Mouse (Mus musculus) cerebellum, adult (tissue): ENCODE results near the gene Slc26a1.

Experiments
- ATAC-seq: cut with Nextera tagmentation; 2 replicates; pipeline ENCODE4 v1.9.2; 2017; ENCODE audit warnings: mild to moderate bottlenecking, moderate library complexity, mixed read lengths; ENCODE audit not compliant: insufficient number of reproducible peaks, low FRiP score, low TSS enrichment

Slc26a1 gene

GRCm38 (mm10) chr5:108692271-108692670 is 16.9 kb upstream of the Slc26a1 start, which contains the start of gene Fgfrl1:
Gene Fgfrl1 (plus strand): TSS chr5:108692382.
- no peak for ATAC-seq

GRCm38 (mm10) chr5:108691152-108691551 is 15.8 kb upstream of the Slc26a1 start:
- ATAC-seq, result no peak

GRCm38 (mm10) chr5:108689091-108689490 is 13.7 kb upstream of the Slc26a1 start:
- no peak for ATAC-seq

- ATAC-seq, result no peak
These were observed 5.5 kb upstream of the Slc26a1 start for GRCm38 (mm10) chr5:108680871-108681270.

DNA sequence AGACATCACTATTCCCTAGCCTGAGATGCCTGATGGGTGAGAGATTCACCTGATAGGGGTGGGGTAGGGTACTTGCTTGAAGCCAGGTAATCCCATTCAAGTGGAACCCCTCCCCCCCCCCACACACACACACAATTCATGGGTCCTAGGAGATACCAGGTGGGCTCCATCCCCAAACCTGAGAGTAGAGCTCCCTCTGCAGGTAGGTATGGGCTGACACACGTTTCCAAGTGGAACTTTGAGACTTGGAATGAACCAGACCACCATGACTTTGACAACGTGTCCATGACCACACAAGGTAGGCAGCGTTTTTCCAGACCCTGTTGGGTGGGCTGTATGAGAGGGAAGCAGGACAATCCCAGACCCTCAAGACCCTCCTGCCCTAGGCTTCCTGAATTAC is 4.5 kb upstream of the Slc26a1 start:
- no peak for ATAC-seq

- no peak for ATAC-seq
These were observed 3.0 kb upstream of the Slc26a1 start for GRCm38 (mm10) chr5:108678296-108678854.

- peak; percentile 69 for ATAC-seq
These were observed 2.4 kb upstream of the Slc26a1 start for GRCm38 (mm10) chr5:108677605-108678295.

GRCm38 (mm10) chr5:108676772-108677498 is 1.6 kb upstream of the Slc26a1 start:
- no peak for ATAC-seq

GRCm38 (mm10) chr5:108674624-108675023 is 745 bp downstream of the Slc26a1 start:
- ATAC-seq, result no peak

DNA sequence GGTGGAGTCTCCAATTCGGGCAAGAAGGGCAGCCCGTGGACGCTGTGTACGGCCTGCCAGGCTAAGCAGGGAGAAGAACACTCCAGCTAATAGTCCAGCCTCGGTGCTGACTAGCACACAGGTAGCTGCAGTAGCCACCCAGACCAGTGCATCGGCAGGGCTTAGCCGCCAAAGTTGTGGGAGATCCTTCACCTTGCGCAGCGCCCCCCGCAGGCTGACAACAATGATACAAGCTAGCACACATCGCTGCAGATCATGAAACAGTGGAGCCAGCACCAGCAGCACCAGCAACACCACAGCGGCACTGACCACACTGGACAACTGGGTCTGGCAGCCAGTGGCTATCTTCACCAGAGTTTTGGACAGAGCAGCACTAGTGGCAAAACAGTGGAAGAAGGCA is 3.6 kb downstream of the Slc26a1 start:
- ATAC-seq, result no peak

- ATAC-seq, result no peak
These were observed 4.6 kb downstream of the Slc26a1 start for GRCm38 (mm10) chr5:108670785-108671184.

- ATAC-seq, result no peak
These were observed 5.4 kb downstream of the Slc26a1 start for GRCm38 (mm10) chr5:108669986-108670385.

DNA sequence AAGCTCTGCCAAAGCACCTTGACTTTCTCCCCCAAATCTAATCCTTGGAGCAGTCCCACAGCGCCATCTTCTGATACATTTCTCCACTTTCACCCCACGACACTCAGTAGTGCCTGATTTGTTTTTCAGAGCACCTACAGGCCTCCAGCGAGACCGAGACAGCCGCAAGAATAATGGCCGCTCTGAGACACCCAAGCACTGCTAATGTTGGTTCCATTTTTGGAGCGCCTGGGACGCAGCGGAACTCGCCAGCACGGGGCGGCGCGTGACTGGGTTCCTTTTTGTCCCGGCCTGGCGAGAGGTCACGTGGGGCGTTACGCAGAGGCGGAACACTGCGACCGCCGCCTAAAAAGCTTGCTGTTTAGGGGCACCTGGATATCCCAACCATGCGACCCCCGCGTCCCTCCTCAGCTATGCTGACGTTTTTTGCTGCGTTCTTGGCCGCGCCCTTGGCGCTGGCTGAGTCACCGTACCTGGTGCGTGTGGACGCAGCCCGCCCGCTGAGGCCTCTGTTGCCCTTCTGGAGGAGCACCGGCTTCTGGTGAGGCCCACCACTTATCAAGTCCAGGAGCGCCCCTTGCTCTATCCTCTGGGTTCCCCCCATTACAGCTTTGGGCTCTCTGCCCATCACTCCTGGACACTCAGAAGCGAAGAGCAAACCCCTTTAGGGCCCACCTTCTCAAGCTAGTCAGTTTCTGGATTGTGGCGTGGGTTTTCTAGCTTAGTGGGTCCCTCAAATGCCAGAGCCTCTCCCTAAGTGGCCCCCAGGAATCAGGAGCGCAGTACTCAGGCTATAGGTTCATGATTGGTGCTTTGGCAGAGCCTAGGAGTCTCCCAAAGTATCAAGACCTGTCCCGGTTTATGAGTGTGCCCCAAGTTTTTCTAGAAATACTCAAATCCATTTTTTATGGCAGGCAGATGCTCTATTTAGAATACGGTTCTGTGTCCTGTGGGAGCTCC is 6.1 kb downstream of the Slc26a1 start, which contains the start of gene Dgkq:
TSS of gene Dgkq (minus strand) at position 696 of the 960 bp plus-strand sequence.
- ATAC-seq, result peak; percentile 77

- ATAC-seq, result no peak
These were observed 6.9 kb downstream of the Slc26a1 start for GRCm38 (mm10) chr5:108668387-108668932.

DNA sequence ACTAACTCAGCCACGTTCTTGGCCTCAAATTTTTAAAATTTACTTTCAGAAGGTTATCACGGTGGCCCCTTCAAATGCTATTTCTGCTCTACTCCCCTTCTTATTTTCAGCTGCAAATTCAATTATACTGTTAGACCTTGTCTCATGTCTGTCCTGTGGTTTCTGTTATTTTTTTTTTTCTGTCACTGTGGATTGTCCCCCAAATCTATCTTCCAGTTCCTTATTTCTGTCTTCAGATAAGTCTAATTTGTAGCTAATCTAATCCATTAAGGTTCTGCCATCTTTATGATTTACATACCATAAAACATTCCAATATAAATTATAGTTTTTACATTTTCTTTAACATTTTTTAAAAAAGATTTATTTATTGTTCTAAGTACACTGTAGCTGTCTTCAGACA is 8.0 kb downstream of the Slc26a1 start:
- no peak for ATAC-seq

GRCm38 (mm10) chr5:108665066-108665465 is 10.3 kb downstream of the Slc26a1 start:
- no peak for ATAC-seq

DNA sequence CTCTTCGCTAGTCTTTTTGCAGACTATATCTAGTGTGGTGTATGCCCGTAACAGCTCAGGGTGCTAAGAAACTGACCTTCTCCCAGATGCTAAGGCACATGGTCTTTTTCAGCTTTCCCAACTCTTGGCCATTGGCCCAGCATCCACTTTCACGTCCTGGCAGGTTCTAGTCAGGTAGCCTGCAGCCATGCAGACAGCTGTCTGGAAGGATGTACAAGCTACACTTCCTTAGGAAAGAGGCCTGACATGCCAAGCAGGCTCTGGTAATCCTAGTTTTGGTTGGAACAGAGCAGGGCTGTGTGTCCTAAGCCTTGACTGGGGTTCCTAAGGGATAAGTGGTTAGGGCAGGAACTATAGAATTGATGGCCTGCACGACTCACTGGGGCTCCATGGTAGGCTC is 12.6 kb downstream of the Slc26a1 start:
- ATAC-seq, result no peak

DNA sequence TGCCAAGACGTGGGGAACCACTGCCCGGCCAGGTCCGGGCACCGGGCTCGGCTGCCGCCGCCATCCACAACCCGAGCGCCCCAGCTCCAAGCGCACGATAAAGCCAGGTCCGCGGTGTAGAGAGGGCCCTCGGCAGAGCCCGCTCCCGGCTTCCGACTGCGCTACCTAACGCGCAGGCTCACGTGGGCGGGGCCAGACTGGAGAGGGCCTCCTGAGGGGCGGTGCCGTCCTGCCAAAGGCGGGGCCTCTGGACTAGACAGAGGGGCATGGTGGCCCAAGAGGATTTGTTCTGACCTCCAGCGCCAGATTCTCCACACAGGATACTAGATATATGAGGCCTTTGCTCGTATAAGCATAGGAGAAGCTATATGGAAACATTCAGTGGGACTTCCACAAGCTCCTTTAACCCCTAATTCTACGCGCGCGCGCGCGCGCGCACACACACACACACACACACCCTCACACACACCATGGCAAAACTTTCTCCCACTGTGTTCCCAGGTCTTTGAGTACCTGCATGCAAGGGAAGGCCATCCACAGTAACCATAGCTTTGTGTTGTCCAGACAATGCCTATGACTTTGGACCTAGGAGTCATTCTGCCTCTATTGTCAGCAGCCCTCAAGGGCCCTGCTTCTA is 14.6 kb downstream of the Slc26a1 start:
- ATAC-seq, result peak; percentile 92
